Mouse (Mus musculus): ENCODE data around the gene Chchd1.
"Not testable (repeated sequence)": the region's sequence is repeated elsewhere in the genome, so short reads cannot be mapped to it uniquely, and the experiment has no call there.

Chchd1 gene

GRCm38 (mm10) chr14:20682498-20682897 lies 20.3 kb upstream of the Chchd1 start:
- in situ Hi-C loops (cut with MboI; ENCODE audit: low sequenced_read_pairs): no loop called here

GRCm38 (mm10) chr14:20686576-20686975 lies 16.2 kb upstream of the Chchd1 start:
- in situ Hi-C loops (cut with MboI; ENCODE audit: low sequenced_read_pairs): no loop called here

GRCm38 (mm10) chr14:20689009-20689408 lies 13.8 kb upstream of the Chchd1 start:
- in situ Hi-C loops (cut with MboI; ENCODE audit: low sequenced_read_pairs): no loop called here

GRCm38 (mm10) chr14:20691772-20692171 lies 11.0 kb upstream of the Chchd1 start:
- in situ Hi-C loops (cut with MboI; ENCODE audit: low sequenced_read_pairs): no loop called here

GRCm38 (mm10) chr14:20693589-20694101 lies 9.2 kb upstream of the Chchd1 start:
- in situ Hi-C loops (cut with MboI; ENCODE audit: low sequenced_read_pairs): no loop called here

- in situ Hi-C loops (cut with MboI; ENCODE audit: low sequenced_read_pairs): no loop called here
Observed at GRCm38 (mm10) chr14:20694185-20694883, 8.5 kb upstream of the Chchd1 start.

GRCm38 (mm10) chr14:20694884-20695760 lies 7.7 kb upstream of the Chchd1 start, which contains the start of gene Fut11:
Gene Fut11, plus strand, starts transcription at chr14:20694968.
- in situ Hi-C loops (cut with MboI; ENCODE audit: low sequenced_read_pairs): no loop called here

- in situ Hi-C loops (cut with MboI; ENCODE audit: low sequenced_read_pairs): no loop called here
Observed at GRCm38 (mm10) chr14:20695761-20696520, 6.9 kb upstream of the Chchd1 start.

- in situ Hi-C loops (cut with MboI; ENCODE audit: low sequenced_read_pairs): no loop called here
Observed at GRCm38 (mm10) chr14:20696986-20697385, 5.8 kb upstream of the Chchd1 start.

GRCm38 (mm10) chr14:20698515-20698914 lies 4.3 kb upstream of the Chchd1 start:
- in situ Hi-C loops (cut with MboI; ENCODE audit: low sequenced_read_pairs): no loop called here

- in situ Hi-C loops (cut with MboI; ENCODE audit: low sequenced_read_pairs): no loop called here
Observed at GRCm38 (mm10) chr14:20700362-20700761, 2.4 kb upstream of the Chchd1 start.

GRCm38 (mm10) chr14:20701554-20701953 lies 1.3 kb upstream of the Chchd1 start:
- in situ Hi-C loops (cut with MboI; ENCODE audit: low sequenced_read_pairs): no loop called here

- in situ Hi-C loops (cut with MboI; ENCODE audit: low sequenced_read_pairs): no loop called here
Observed at GRCm38 (mm10) chr14:20702096-20702740, 588 bp upstream of the Chchd1 start.

GRCm38 (mm10) chr14:20703461-20703860 lies 655 bp downstream of the Chchd1 start:
- in situ Hi-C loops (cut with MboI; ENCODE audit: low sequenced_read_pairs): not testable (repeated sequence)

- in situ Hi-C loops (cut with MboI; ENCODE audit: low sequenced_read_pairs): no loop called here
Observed at GRCm38 (mm10) chr14:20707201-20708190, 4.7 kb downstream of the Chchd1 start, which contains the start of gene Zswim8. Gene Zswim8, plus strand, starts transcription at chr14:20707552.

GRCm38 (mm10) chr14:20708239-20708638 lies 5.4 kb downstream of the Chchd1 start:
- in situ Hi-C loops (cut with MboI; ENCODE audit: low sequenced_read_pairs): no loop called here

GRCm38 (mm10) chr14:20713832-20714231 lies 11.0 kb downstream of the Chchd1 start:
- in situ Hi-C loops (cut with MboI; ENCODE audit: low sequenced_read_pairs): no loop called here

GRCm38 (mm10) chr14:20718443-20718842 lies 15.6 kb downstream of the Chchd1 start:
- in situ Hi-C loops (cut with MboI; ENCODE audit: low sequenced_read_pairs): no loop called here

GRCm38 (mm10) chr14:20719767-20720166 lies 17.0 kb downstream of the Chchd1 start:
- in situ Hi-C loops (cut with MboI; ENCODE audit: low sequenced_read_pairs): no loop called here

Data from CH12F3 (cell line).